Mouse (Mus musculus): ENCODE data around the gene Ap1m2.

DNA sequence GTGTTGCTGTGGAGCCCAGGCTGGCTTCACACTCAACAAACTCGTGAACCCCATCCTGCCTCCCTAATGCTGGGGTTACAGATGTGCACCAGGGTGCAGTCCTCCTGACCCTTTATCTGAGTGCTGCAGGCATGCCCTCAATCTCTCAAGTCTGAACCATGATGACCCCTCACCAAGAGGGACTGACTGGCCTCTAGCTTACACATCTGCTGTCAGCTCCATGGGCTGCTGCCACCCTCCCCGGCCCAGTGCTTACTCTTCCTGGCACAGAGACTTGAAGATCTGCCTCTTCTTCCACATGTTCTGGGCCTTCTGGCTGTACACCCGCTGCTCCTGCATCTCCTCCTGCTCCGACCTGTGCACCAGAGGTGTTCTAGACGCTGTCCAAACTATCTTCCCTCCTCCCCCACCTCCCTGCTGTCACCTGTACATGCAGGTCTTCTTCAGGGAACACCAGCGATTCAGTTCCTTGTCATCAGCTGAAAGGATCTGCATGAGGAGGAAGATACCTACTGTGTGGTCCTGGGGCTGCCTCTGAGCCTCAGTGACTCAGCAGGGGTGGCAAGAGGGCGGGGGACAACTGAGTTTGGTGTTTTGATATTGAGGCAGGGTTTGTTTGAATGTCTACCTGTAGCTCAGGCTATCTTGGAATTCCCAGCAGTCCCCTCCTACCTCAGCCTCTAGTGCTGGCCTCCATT is 37.0 kb downstream of the Ap1m2 start:
- no peak for TF ChIP-seq POLR2A (IDR thresholded peaks at IDR 0.05; ENCODE audit: borderline replicate concordance, insufficient read depth, low read length)
- no peak for TF ChIP-seq CTCF (IDR thresholded peaks at IDR 0.05; ENCODE audit: borderline replicate concordance, insufficient read depth, low read depth, low read length)

All from cerebellum, adult 2 months (tissue).